Mouse (Mus musculus) testis, adult 2 months (tissue): ENCODE data around the gene Slc16a9. TPM values are rescaled to one million over a fixed set of nuclear protein-coding genes. Genes with fewer than 3 reads are reported as not detected.

Experiments used
- H3K27ac ChIP-seq: fragments of 200-500 bp; 2 replicates; pipeline ENCODE4 v1.5.1; 2012; ENCODE audit warnings: low read depth, low read length; ENCODE audit not compliant: control insufficient read depth, insufficient read depth
- H3K27me3 ChIP-seq: fragments of 200-500 bp; 2 replicates; pipeline ENCODE4 v1.6.1; 2012; ENCODE audit warnings: mild to moderate bottlenecking, low read length, moderate library complexity; ENCODE audit not compliant: control insufficient read depth, insufficient read depth
- H3K36me3 ChIP-seq: fragments of 200-500 bp; 2 replicates; pipeline ENCODE4 v1.6.1; 2012; ENCODE audit warnings: mild to moderate bottlenecking, low read length; ENCODE audit not compliant: control insufficient read depth, insufficient read depth
- H3K4me1 ChIP-seq: fragments of 200-500 bp; 2 replicates; pipeline ENCODE4 v1.6.1; 2012; ENCODE audit warnings: low read length; ENCODE audit not compliant: control insufficient read depth, insufficient read depth
- H3K4me3 ChIP-seq: fragments of 200-500 bp; 2 replicates; pipeline ENCODE4 v1.5.1; 2012; ENCODE audit warnings: low read depth, mild to moderate bottlenecking, low read length, moderate library complexity, mixed read lengths; ENCODE audit not compliant: control insufficient read depth
- CTCF ChIP-seq: fragments of 200-500 bp; IDR thresholded peaks from 2 replicates; pipeline ENCODE4 v1.5.1; 2012; ENCODE audit warnings: low read depth, mild to moderate bottlenecking, inconsistent platforms, low read length, moderate library complexity; ENCODE audit not compliant: control insufficient read depth, insufficient read depth, insufficient replicate concordance
- POLR2A ChIP-seq: fragments of 200-500 bp; IDR thresholded peaks from 2 replicates; pipeline ENCODE4 v1.6.1; 2012; ENCODE audit warnings: low read depth, mild to moderate bottlenecking, inconsistent platforms, low read length, moderate library complexity; ENCODE audit not compliant: control insufficient read depth
- polyA plus RNA-seq: library from polyadenylated mRNA; depleted of rRNA; stranded (reverse); fragments of >200 nt; gene quantifications from 2 replicates; pipeline ENCODE4 v1.2.3, GENCODE M21; 2012

The Slc16a9 gene
- polyA plus RNA-seq, 1 experiment = 2.2 TPM

- no peak overlapping the region for H3K4me3 ChIP-seq
- no peak overlapping the region for H3K27ac ChIP-seq
- H3K27me3 ChIP-seq = no peaks in the 10 kb centered on the region
- TF ChIP-seq POLR2A = no peak
- no peak for TF ChIP-seq CTCF
- H3K4me1 ChIP-seq = peaks cover 6% of the 10 kb centered on the region
- no peaks in the 10 kb centered on the region for H3K36me3 ChIP-seq
These were observed 58.3 kb downstream of the Slc16a9 start for GRCm38 (mm10) chr10:70303203-70303602.

- Histone ChIP-seq H3K27ac (no peak overlapping the region), H3K27me3 (no peaks in the 10 kb centered on the region), H3K36me3 (no peaks in the 10 kb centered on the region), H3K4me3 (no peak overlapping the region), H3K4me1 (peaks cover 6% of the 10 kb centered on the region)
- TF ChIP-seq POLR2A (no peak), CTCF (no peak)
These were observed 60.8 kb downstream of the Slc16a9 start for GRCm38 (mm10) chr10:70305683-70306082.

- Histone ChIP-seq H3K4me3 (no peak overlapping the region), H3K27ac (no peak overlapping the region), H3K36me3 (no peaks in the 10 kb centered on the region), H3K27me3 (no peaks in the 10 kb centered on the region), H3K4me1 (peaks cover 3% of the 10 kb centered on the region)
- TF ChIP-seq CTCF (no peak), POLR2A (no peak)
These were observed 64.5 kb downstream of the Slc16a9 start for GRCm38 (mm10) chr10:70309416-70309815.

- H3K27me3 ChIP-seq = no peaks in the 10 kb centered on the region
- no peak for TF ChIP-seq POLR2A
- TF ChIP-seq CTCF = no peak
- no peak overlapping the region for H3K4me3 ChIP-seq
- no peak overlapping the region for H3K27ac ChIP-seq
- peaks cover 3% of the 10 kb centered on the region for H3K4me1 ChIP-seq
- H3K36me3 ChIP-seq = no peaks in the 10 kb centered on the region
These were observed 65.7 kb downstream of the Slc16a9 start for GRCm38 (mm10) chr10:70310646-70311045.

- Histone ChIP-seq H3K4me3 (no peak overlapping the region), H3K4me1 (peaks cover 3% of the 10 kb centered on the region; the same call in 1 of the 2 replicates), H3K36me3 (no peaks in the 10 kb centered on the region), H3K27me3 (no peaks in the 10 kb centered on the region), H3K27ac (peak overlapping the region; percentile 39; the same call in 1 of the 2 replicates)
- TF ChIP-seq CTCF = no peak
- TF ChIP-seq POLR2A = no peak
These were observed 71.0 kb downstream of the Slc16a9 start for GRCm38 (mm10) chr10:70315895-70316294.

GRCm38 (mm10) chr10:70316856-70317255, 72.0 kb downstream of the Slc16a9 start:
- no peaks in the 10 kb centered on the region for H3K27me3 ChIP-seq
- no peaks in the 10 kb centered on the region for H3K36me3 ChIP-seq
- peak overlapping the region; percentile 9; the same call in 1 of the 2 replicates for H3K4me3 ChIP-seq
- H3K27ac ChIP-seq = no peak overlapping the region
- TF ChIP-seq CTCF = no peak
- TF ChIP-seq POLR2A = no peak
- H3K4me1 ChIP-seq = peaks cover 3% of the 10 kb centered on the region; the same call in 1 of the 2 replicates

- Histone ChIP-seq H3K36me3 (no peaks in the 10 kb centered on the region), H3K4me1 (peaks cover 3% of the 10 kb centered on the region; the same call in 1 of the 2 replicates), H3K4me3 (no peak overlapping the region), H3K27me3 (no peaks in the 10 kb centered on the region), H3K27ac (no peak overlapping the region)
- no peak for TF ChIP-seq CTCF
- no peak for TF ChIP-seq POLR2A
These were observed 72.6 kb downstream of the Slc16a9 start for GRCm38 (mm10) chr10:70317394-70317965.
